Mouse (Mus musculus): ENCODE measurements around the gene 9130213A22Rik.

The 9130213A22Rik gene

DNA sequence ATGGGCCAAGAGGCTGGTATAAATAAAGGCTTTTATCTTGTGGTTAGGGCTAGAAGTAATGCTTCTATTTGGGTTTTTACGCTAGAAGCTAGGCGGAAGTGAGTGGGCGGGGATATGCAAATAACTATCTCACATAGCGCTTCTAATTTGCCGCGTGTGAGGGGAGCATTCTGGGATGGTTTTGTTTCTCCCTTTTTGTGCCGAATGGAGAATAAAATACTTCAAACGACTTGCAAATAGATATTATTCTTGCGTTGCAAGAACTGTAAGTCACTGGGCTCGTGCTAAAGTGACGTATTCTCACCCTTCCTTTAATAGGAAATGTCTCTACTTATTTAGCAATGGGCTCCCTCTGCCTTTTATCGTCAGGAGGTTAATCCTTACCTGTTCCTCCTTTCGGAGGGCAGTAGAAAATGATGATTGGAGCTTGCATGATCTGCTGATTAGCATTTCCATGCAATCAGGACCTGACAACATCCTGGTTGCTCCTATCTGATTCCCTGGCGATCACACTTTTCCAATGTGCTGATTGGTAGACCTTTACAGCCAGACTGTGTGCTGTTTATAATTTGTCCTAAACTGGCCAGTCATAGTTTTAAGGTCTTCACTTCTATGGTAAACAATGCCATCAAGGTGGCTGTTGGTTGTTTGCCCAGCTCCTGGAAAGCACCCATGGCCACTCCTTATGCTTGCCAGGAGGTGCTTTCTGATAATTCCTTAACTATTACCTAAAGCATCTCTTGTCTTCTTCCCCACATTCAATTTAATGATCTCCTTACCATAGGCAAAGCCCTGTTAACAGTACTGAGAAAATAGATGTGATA lies 49.1 kb downstream of the 9130213A22Rik start:
- peak; percentile 93 for DNase-seq

DNA sequence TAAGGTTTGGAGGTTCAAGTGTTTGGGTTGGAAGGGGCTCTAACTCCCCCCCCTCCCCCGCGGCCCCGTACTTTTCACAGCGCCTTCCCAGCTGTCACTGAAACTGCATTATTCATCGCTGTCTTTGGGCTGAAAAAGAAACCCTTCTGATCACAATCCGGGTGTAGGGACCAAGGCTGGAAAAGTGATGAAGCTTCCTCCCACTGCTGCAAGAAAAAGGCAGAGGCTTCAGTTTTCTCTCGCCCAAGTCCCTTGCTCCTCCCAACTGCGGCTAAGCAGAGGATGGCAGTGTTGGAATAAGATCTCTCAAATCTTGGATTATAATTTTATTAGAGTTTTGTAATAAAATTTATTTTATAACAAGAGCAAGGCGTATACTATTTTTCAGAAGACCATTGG lies 49.7 kb downstream of the 9130213A22Rik start:
- DNase-seq: no peak

- no peak for DNase-seq
Observed at GRCm38 (mm10) chr11:69072234-69072633, 50.2 kb downstream of the 9130213A22Rik start.

- no peak for DNase-seq
Observed at GRCm38 (mm10) chr11:69071262-69071661, 51.1 kb downstream of the 9130213A22Rik start.

DNA sequence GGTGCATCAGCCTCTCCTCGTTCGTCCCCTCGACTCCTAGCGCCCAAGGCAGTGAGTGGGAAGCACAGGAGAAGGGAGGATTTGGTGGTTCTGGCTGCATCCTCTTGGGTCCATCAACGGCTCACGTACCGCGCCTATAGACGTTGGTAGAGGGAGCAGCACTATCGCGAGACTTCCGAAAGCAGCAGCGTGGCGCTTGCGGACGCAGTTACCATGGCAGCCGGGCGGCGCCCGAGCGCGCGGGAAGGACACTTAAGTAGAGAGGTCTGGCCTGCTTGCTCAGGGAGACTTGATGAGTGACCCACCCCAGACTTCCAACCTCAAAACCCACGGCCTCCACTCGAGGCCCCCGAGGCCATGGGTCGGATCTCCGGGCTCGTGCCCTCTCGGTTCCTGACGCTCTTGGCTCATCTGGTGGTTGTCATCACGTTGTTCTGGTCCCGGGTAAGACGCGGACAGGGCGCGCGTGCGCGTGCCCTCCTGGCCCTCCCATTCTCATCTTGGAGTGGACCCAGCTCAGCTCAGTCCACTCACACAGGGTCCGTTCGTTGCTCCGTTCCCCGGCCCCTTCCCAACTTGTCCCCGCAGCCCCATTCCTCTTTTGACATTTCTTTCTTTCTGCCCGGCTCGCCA lies 51.7 kb downstream of the 9130213A22Rik start, which contains the start of gene Tmem107:
Gene Tmem107 (plus strand): TSS at position 217 of the 633 bp plus-strand sequence.
- peak; percentile 96 for DNase-seq

DNA sequence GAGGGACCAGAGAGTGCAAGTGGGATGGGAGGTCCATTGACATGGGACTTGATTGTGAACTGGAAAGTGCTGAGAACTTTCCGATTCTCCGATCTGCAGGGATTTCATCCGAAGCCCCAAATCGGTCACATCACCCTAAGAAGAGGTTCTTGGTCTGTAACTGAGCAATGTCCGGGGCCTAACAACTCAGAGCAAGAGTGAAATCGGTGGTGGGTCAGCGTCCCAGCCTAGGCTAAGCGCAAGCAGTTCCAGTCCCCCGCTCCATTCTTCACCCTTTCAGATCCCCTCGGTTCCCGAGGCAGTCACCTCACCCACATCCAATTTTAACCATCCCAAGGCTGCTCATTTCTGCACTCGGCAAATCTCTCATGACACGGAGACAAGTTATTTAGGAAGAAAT lies 52.3 kb downstream of the 9130213A22Rik start:
- peak; percentile 32 for DNase-seq
